Comparison of ENCODE assay signal across 19 mouse cellular contexts in the genomic region with DNA sequence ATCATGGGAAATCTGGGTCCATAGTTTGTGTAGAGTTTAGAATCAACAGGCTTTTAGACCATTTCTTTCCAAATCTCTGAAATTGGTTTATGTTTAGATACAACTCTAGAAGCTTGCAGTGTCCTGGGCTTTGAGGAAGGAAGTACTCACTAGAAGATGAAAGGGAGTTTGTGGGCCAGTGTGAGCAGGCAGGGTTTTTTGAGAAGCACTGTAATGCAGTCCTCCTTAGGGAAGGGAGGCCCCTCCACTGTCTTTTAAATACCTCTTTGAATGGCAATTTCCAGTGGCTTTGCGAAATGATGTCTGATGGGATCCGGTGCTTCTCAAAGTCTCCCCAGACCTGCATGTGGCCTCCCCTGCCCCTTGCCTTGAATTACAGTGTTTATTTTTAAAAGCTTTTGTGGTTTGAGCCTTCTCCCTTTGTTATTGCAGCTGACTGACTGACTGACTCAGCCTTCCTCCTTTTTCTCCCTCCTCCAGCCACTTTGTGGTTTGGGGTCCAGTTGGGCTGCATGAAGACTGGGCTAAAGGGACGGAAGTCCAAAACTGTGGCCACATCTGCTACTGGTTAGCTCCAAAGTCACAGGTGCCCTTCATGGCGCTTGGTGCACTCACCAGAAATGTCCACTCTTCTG.
DNase-seq lines count a peak whose midpoint lies in the region; ATAC-seq and TF ChIP-seq lines count a peak whose summit lies in the region.
"Had no signal": no experiment of that assay in that cellular context is flagged by ENCODE, and none has a peak within 500 bp of the region (broad histone marks: within the 10 kb centered on the region; RNA-seq: fewer than 3 reads in every experiment).

No protein-coding gene starts in this region.

- 64% methylated on average over 4 of the region's 4 CpGs for WGBS in midbrain, embryonic 13.5 days
- WGBS in midbrain, embryonic 16.5 days: 67% methylated on average over 4 of the region's 4 CpGs

- no peaks in the 10 kb centered on the region for H3K27me3 ChIP-seq in midbrain, embryonic 13.5 days
- no peaks in the 10 kb centered on the region for H3K27me3 ChIP-seq in midbrain, embryonic 16.5 days (ENCODE audit: control insufficient read depth, insufficient read depth, low read depth, low read length)
- H3K27me3 ChIP-seq: heart, embryonic 13.5 days; limb, embryonic 15.5 days; megakaryocyte, embryonic 14.5 days had no signal

- H3K4me2 ChIP-seq in midbrain, embryonic 13.5 days (replicated peaks): no peak overlapping the region
- no peak overlapping the region for H3K4me2 ChIP-seq in midbrain, embryonic 16.5 days (ENCODE audit: low read length)
- H3K4me2 ChIP-seq: heart, embryonic 13.5 days; limb, embryonic 15.5 days; lung, embryonic 14.5 days had no signal

- peak; percentile 40 for DNase-seq in mesoderm, embryonic 11.5 days (ENCODE audit: low read depth, low spot score)
- DNase-seq in left cerebral cortex, adult 11 months (ENCODE audit: low spot score): no peak
- DNase-seq in kidney, postnatal 10 days: no peak
- no peak for DNase-seq in ovary, postnatal 14 days (ENCODE audit: low spot score)
- DNase-seq: cerebellum, adult 8-10 months; gastrocnemius, postnatal 10 days; kidney, adult 2 months; layer of hippocampus, adult 9-11 months; lung, embryonic 14.5 days; right cerebral cortex, adult 18-20 months had no signal

- no peaks in the 10 kb centered on the region for H3K9me3 ChIP-seq in midbrain, embryonic 13.5 days
- no peaks in the 10 kb centered on the region for H3K9me3 ChIP-seq in midbrain, embryonic 16.5 days (replicated peaks; ENCODE audit: control insufficient read depth, low read length, poor library complexity, severe bottlenecking)
- H3K9me3 ChIP-seq: heart, embryonic 13.5 days; limb, embryonic 15.5 days had no signal

- ATAC-seq in midbrain, embryonic 13.5 days: no peak
- ATAC-seq in midbrain, embryonic 16.5 days: no peak
- ATAC-seq in common myeloid progenitor, adult 5-6 weeks (replicated peaks; ENCODE audit: low read depth, poor library complexity, severe bottlenecking): peak; percentile 67
- ATAC-seq: hindbrain, embryonic 16.5 days had no signal

- TF ChIP-seq CTCF in embryonic fibroblast, embryonic 13.5 days (IDR thresholded peaks at IDR 0.05; ENCODE audit: borderline replicate concordance, insufficient read depth, low read length): no peak

- H3K27ac ChIP-seq in midbrain, embryonic 13.5 days: peak overlapping the region; percentile 5; the same call in 1 of the 2 replicates
- no peak overlapping the region for H3K27ac ChIP-seq in midbrain, embryonic 16.5 days (ENCODE audit: low read length)
- H3K27ac ChIP-seq in embryonic fibroblast, embryonic 13.5 days (ENCODE audit: insufficient read depth, low read length): peak overlapping the region; percentile 34
- H3K27ac ChIP-seq: heart, embryonic 13.5 days; limb, embryonic 15.5 days had no signal

- no peak for TF ChIP-seq POLR2A in embryonic fibroblast, embryonic 13.5 days (IDR thresholded peaks at IDR 0.05; ENCODE audit: low read depth, low read length)

- no peaks in the 10 kb centered on the region for H3K36me3 ChIP-seq in midbrain, embryonic 13.5 days
- H3K36me3 ChIP-seq in midbrain, embryonic 16.5 days (ENCODE audit: control insufficient read depth, insufficient read depth, low read length): no peaks in the 10 kb centered on the region
- H3K36me3 ChIP-seq: heart, embryonic 13.5 days; limb, embryonic 15.5 days had no signal

- H3K9ac ChIP-seq in midbrain, embryonic 13.5 days (replicated peaks): no peak overlapping the region
- H3K9ac ChIP-seq in midbrain, embryonic 16.5 days (ENCODE audit: low read depth, low read length): no peak overlapping the region
- H3K9ac ChIP-seq: heart, embryonic 13.5 days; limb, embryonic 15.5 days; lung, embryonic 14.5 days had no signal

- H3K4me1 ChIP-seq in midbrain, embryonic 13.5 days (replicated peaks): peaks cover 25% of the 10 kb centered on the region
- H3K4me1 ChIP-seq in midbrain, embryonic 16.5 days (ENCODE audit: control insufficient read depth, insufficient read depth, low read length): peaks cover 14% of the 10 kb centered on the region
- H3K4me1 ChIP-seq in embryonic fibroblast, embryonic 13.5 days (ENCODE audit: control insufficient read depth, insufficient read depth, low read length): peaks cover 15% of the 10 kb centered on the region

- H3K4me3 ChIP-seq in midbrain, embryonic 13.5 days (replicated peaks): no peak overlapping the region
- H3K4me3 ChIP-seq in midbrain, embryonic 16.5 days (ENCODE audit: low read depth, low read length): no peak overlapping the region
- H3K4me3 ChIP-seq in embryonic fibroblast, embryonic 13.5 days (ENCODE audit: insufficient read depth, low read length): no peak overlapping the region
- H3K4me3 ChIP-seq: erythroblast, embryonic 14.5 days; heart, embryonic 13.5 days; limb, embryonic 15.5 days; megakaryocyte, embryonic 14.5 days had no signal
